Mouse (Mus musculus): ENCODE results near the gene Naa25.

The Naa25 gene

DNA sequence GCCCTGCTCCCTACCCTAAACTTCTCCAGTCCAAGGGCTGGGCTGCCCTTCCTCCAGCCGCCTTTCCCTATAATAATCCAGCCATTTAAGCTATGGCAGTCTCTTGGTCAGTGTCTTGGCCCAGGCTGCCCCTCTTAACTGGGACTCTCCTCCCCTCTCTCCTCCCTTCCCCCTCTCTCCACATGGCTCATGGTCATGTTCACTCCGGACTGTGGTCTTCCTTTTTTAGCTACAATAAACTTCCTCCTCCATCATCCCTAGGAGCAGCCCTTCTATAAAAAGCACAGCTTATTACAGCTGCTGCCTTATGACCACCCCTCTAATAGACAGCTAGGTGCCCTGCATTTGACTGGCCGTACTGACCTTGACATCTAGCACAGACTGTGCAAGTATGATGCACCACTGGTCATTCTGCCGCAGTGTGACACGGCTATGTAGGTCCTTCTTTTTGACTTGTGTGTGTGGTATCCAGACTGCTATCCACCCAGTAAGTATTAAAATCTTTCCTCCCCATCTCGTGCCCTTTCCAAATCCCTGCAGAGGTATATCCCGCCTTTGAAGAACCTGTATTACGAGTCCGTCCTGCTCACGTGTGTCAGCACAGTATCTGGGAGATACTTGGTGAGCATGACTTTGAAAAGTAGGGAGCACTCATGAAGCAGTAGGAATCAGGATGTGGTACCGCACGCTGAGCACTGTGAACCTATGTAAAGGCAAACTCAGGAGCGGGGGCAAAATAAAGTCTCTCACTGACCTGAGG lies 56.2 kb downstream of the Naa25 start:
- DNase-seq = peak; percentile 39

DNA sequence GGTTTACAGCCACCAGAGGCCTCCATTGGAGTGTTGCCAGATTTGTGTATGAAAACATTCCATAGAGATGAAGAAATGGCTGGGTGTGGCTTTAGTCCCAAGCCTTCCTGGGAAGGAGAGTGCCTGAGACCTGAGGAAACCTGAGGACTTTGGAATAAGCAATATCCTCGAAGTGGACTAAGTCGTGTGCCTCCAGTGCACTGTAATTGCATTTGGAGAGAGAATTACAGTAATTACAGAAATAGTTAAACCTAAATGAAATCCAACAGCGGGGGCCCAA lies 56.7 kb downstream of the Naa25 start:
- DNase-seq = no peak

DNA sequence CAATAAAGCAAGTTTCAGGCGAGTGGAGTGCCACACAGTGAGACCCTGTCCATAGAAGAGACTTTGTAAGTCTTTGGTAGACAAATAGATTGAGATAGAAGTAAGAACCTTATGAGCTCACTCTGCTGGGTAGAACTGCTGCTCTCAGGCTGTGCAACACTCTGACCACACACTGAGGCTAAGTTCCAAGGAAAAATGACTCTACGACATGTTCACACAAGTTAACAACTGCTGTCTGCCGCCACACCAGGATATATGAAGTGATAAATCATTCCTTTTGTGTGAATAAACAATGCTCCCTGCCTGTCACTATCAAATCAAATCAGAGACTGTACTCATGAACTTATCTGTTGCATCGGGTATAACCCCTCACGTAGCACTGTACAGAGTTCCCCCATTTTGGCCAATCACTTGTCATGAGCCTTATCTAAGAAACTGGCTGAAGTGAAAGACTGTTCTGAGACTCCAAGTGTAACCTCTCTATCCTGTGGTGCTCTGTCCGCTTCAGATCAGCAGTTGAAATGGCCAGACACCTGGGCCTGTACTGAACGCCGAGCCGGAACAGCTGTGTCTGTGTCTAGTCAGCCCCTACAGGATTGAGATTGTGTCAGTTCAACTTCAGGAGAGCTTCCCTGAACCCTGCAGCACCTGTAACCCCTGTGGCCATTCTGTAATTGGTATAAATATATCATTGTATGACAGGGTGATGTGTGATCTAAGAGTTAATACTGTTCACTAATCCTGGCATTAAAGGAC lies 58.0 kb downstream of the Naa25 start:
- no peak for DNase-seq

DNA sequence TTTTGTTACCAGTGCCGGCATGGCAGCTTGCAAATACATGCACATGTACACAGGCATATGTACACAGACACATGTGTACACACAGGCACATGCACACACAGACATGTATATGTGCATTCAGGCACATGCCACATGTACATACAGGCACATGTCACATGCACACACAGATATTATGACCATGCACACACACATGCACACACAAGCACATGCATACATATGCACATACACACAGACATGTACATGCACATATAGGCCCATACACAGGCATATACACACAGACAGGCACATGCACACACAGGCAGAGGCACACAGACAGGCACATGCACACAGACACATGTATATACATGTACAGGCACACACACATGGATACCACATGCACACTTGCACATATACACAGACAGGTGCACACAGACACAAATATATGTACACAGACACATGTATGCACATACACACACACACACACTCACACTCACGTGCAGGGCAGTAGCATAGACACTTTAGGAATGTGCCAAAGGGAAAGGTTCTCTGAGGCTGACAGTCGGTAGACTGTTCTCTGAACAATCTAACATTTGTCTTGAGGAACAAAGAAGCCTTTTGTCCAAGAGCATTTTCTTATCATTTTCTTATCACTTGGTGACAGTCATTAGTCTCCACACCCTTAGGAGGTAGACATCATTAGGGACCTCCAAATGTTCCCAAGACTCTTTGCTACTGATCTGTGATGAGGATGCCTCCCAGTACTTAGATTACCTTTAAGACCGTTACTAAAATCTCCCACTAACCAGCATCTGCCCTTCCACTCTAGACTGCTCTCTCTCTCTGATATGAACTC lies 63.8 kb downstream of the Naa25 start:
- no peak for DNase-seq

DNA sequence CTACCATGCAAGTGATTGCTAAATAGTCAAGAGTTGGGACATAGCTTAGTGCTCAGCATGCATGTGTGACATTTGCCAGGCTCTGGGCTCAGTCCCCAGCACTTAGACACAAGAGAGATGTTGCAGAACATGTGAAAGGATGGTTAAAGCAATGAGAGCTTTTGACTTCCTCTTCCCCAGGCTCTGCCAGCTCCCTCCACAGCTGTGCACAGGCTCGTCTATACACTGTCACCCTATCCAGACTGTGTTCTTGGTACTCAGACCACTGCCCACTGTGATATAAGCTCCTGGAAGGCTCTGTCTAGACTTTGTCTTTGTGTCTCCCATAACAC lies 64.4 kb downstream of the Naa25 start:
- DNase-seq = no peak

DNA sequence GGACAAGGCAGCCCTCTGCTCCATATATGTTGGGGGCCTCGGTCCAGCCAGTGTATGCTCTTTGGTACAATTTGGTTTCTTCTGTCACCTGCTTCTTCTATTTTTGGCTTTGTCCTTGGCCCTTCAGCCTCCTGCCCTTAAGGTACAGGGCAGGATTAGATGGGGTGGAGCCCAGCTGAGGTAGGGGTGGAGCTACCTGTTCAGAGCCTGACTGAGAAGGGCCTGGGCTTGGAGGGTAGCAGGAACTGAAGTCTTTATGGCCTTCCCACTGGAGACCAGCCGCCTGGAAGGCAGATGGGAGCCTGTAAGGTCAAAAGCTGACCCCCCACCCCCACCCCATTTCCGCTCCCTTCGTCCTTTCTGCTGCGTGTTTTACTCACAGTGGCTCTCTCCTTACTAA lies 65.2 kb downstream of the Naa25 start:
- no peak for DNase-seq

DNA sequence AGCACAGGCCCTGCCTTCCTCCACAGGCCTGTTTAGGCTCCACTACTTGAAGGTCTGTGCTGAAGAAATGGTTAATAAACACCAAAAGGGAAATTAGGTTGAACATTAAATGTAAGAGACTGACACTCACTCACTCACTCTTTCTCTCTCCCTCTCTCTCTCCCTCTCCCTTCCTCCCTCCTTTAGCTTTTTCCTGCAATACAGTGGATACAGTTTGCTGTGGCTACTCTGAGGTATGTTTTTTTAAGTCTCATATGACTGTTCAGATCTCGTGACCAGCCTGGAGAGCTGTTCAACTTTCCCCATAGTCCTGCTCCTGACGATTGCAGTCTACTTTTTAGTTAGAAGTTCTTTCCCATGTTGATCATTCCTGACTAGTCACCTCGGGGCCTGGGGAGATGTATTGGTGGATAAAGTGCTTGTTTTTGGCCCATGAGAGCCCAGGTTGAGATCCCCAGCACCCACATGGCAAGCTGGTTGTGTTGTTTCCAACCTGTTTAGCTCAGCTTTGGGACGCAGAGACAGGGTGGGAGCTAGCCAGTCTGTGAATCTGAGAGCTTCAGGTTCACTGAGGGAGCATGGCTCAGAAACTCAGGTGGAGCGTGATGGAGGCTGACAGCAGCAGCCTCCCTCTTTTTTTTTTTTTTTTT lies 66.0 kb downstream of the Naa25 start:
- DNase-seq = no peak

DNA sequence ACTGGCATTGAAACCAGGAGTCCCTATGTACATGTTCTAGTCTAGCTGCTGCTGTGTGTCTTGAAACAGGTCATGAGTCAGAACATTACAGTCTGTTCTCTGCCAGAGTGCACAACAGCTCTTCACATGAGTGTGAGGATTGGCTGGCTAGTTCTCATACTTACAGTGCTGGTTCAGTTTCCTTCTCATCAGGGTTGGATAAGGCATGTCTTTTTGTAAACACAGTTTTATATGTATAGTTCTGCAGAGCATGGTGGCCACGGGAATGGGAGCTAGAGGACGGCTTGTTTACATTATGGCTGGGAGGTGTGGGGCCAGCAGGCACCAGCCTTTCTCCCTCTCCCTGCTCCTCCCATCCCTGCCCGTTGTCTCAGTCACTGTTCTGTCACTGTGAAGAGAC lies 71.8 kb downstream of the Naa25 start:
- no peak for DNase-seq

DNA sequence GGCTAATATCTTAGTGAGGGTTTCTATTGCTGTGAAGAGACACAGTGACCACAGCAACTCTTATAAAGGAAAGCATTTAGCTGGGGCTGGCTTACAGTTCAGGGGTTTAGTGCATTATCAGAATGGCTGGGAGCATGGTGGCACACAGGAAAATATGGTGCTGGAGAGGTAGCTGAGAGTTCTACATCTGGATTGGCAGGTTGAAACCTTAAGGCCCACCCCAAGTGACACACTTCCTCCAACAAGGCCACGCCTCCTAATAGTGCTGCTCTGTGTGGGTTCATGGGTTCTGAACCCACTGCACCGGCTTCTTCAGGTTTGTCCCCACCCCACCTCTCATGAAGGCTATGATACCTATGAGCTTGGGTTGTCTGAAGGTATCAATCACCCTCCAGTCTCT lies 74.7 kb downstream of the Naa25 start:
- DNase-seq = no peak

DNA sequence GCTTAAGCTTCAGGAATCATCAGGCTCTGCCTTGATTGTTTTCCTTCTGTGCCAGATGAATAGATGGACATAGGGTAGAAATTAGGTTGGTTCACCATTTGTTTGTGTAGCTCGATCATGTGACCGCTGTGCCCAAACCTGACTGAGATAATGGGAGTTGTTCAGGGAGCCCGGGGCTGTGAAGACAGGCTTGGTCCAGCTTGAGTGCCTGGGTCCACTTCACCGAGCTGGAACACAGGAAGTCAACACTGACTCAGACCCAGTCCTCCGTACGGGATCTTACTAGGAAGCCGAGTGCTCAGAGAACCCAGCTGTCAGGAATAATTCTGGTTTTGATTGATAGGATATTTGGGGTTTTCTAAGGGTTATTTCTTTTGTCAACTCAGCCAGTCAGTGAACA lies 76.9 kb downstream of the Naa25 start:
- DNase-seq = no peak

DNA sequence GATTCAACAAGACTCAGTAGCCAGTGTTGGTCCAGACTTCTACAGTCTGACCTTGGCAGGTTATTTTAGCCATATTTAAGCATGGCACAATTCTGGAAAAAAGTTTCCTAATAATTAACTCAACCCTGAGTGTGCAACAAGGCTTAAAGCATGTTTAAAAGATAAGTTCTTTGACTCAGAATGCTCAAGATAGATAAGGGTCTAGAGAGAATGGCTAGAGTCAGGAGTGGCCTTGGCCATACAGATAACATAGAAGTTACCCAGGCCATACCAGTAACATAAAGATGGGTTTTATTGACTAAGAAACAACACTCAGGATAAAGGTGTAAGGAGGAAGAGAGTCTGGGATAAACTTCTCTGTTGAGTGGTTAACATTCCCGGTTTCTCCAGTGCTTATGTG lies 78.3 kb downstream of the Naa25 start:
- DNase-seq = no peak

DNA sequence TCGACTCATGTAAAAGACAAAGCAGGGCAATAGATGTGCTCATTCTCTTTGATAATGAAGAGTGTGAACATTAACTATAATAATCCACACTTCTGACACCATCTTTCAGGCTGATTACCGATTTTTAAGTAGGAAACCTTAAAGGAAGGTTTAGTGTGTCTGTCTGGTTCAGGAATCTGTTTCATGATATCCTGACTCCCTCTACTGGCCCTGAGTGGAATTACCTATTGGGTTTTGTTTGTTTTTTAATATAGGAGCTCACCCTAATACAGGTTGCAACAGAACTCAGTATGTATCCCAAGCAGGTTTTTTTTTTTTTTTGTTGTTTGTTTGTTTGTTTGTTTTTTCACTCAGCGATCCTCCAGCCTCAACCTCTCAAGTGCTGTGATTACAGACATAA lies 79.9 kb downstream of the Naa25 start:
- peak; percentile 12 for DNase-seq

DNA sequence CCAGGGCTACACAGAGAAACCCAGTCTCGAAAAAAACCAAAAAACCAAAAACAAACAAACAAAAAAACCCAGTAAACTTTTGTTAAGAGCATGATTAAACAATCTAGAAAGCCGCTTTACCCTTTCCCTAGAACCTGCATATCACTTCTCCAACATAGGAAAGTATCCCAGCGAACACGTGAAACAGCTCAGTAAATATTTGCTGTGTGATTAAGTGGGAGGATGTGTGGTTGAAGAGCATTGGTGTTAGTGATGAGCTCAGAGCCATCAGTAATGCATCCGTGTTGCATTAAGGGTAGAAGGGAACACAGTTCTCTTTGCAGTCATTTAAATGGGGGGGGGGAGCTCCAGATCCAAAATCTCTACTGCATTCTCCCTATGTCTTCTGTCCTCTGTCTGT lies 87.1 kb downstream of the Naa25 start:
- DNase-seq = no peak

DNA sequence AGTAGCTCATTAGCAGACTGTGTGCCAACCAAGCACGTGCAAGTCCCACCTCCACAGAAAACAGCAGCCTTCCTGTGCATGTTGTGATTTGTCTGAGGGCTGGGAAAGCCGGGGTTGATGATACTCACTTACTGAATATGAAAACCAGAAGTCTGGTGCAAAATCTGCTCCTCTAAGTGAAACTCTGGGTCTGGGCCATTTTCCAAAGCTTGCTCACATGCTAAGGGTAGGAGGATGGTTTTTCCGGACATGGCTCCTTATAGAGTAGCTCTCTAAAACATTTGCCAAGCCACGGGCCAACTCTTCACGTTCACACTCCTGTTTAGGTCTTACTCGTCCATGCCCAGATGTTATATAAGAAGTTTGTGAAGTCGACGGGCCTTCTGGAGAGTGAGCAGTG lies 95.6 kb downstream of the Naa25 start:
- DNase-seq = no peak

Measured in cerebellum, adult 9-11 months (tissue).